Mouse (Mus musculus): ENCODE results near the gene Cd40lg.

DNA sequence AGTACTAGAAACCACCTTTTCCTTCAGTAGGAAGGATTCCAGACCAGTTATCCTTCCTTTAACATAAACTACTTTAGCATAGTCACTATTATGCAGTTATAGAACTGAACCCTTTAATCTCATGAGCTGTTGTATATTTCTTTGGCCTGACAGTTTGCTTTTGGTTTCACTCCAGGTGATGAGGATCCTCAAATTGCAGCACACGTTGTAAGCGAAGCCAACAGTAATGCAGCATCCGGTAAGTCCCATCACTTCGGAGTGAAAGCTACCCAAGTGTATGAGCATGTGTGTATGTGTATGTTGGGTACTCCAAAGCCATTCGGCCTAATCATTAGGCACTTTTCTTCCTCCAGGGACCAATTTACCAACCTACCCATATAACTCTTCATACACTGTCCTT lies 7.6 kb downstream of the Cd40lg start:
- TF ChIP-seq CTCF (IDR thresholded peaks at IDR 0.05; ENCODE audit: insufficient read depth, low read depth, low read length) (no peak), POLR2A (IDR thresholded peaks at IDR 0.05; ENCODE audit: insufficient read depth, low read depth, low read length) (no peak)

Data from olfactory bulb, adult 2 months (tissue).